Comparison of ENCODE assay signal across 9 mouse cellular contexts in genomic region chr5:20880386-20880785, GRCm38 (mm10). TPM values are rescaled to one million over a fixed set of nuclear protein-coding genes. Genes with fewer than 3 reads are reported as not detected.
DNase-seq lines count a peak whose midpoint lies in the region; ATAC-seq and TF ChIP-seq lines count a peak whose summit lies in the region.
"Had no signal": no experiment of that assay in that cellular context is flagged by ENCODE, and none has a peak within 500 bp of the region (broad histone marks: within the 10 kb centered on the region; RNA-seq: fewer than 3 reads in every experiment).

No protein-coding gene starts in this region.

- H3K27me3 ChIP-seq in lung, embryonic 16.5 days (ENCODE audit: control insufficient read depth, insufficient read depth, low read depth, low read length): no peaks in the 10 kb centered on the region
- no peaks in the 10 kb centered on the region for H3K27me3 ChIP-seq in forebrain, embryonic 12.5 days
- H3K27me3 ChIP-seq in limb, embryonic 14.5 days (ENCODE audit: control insufficient read depth, insufficient read depth, low read length): no peaks in the 10 kb centered on the region
- H3K27me3 ChIP-seq in stomach, embryonic 14.5 days (ENCODE audit: control insufficient read depth, insufficient read depth, low read length): no peaks in the 10 kb centered on the region

- WGBS in lung, embryonic 16.5 days: 60% methylated on average over 2 of the region's 2 CpGs
- 83% methylated on average over 2 of the region's 2 CpGs for WGBS in forebrain, embryonic 12.5 days
- 61% methylated on average over 2 of the region's 2 CpGs for WGBS in limb, embryonic 14.5 days
- 45% methylated on average over 2 of the region's 2 CpGs for WGBS in stomach, embryonic 14.5 days

- H3K9me3 ChIP-seq in lung, embryonic 16.5 days (ENCODE audit: control insufficient read depth, low read length): no peaks in the 10 kb centered on the region
- no peaks in the 10 kb centered on the region for H3K9me3 ChIP-seq in forebrain, embryonic 12.5 days
- no peaks in the 10 kb centered on the region for H3K9me3 ChIP-seq in limb, embryonic 14.5 days (ENCODE audit: control insufficient read depth, low read length)
- H3K9me3 ChIP-seq in stomach, embryonic 14.5 days (ENCODE audit: control insufficient read depth, low read depth, low read length): no peaks in the 10 kb centered on the region

- H3K4me3 ChIP-seq in lung, embryonic 16.5 days (ENCODE audit: low read length): peak overlapping the region; percentile 25; the same call in 1 of the 2 replicates
- H3K4me3 ChIP-seq in forebrain, embryonic 12.5 days (replicated peaks): peak overlapping the region; percentile 88
- H3K4me3 ChIP-seq in limb, embryonic 14.5 days (replicated peaks; ENCODE audit: low read length): peak overlapping the region; percentile 79
- peak overlapping the region; percentile 46; the same call in 1 of the 2 replicates for H3K4me3 ChIP-seq in stomach, embryonic 14.5 days (ENCODE audit: low read depth, low read length)

- TF ChIP-seq POLR2A in limb, embryonic 14.5 days (IDR thresholded peaks at IDR 0.05; ENCODE audit: borderline replicate concordance, extremely low read depth, insufficient read depth, insufficient read length): no peak

- peaks cover 10% of the 10 kb centered on the region; the same call in 1 of the 2 replicates for H3K4me1 ChIP-seq in lung, embryonic 16.5 days (replicated peaks; ENCODE audit: control insufficient read depth, insufficient read depth, low read length)
- H3K4me1 ChIP-seq in forebrain, embryonic 12.5 days: peaks cover 17% of the 10 kb centered on the region
- H3K4me1 ChIP-seq in limb, embryonic 14.5 days (ENCODE audit: control insufficient read depth, insufficient read depth, low read length): peaks cover 19% of the 10 kb centered on the region
- peaks cover 15% of the 10 kb centered on the region for H3K4me1 ChIP-seq in stomach, embryonic 14.5 days (ENCODE audit: control insufficient read depth, insufficient read depth, low read length)

- no peaks in the 10 kb centered on the region for H3K36me3 ChIP-seq in lung, embryonic 16.5 days (ENCODE audit: control insufficient read depth, insufficient read depth, low read length)
- H3K36me3 ChIP-seq in forebrain, embryonic 12.5 days (replicated peaks): peaks cover under 1% of the 10 kb centered on the region; the same call in 1 of the 2 replicates
- no peaks in the 10 kb centered on the region for H3K36me3 ChIP-seq in limb, embryonic 14.5 days (ENCODE audit: control insufficient read depth, insufficient read depth, low read length)
- H3K36me3 ChIP-seq in stomach, embryonic 14.5 days (ENCODE audit: control insufficient read depth, insufficient read depth, low read length): no peaks in the 10 kb centered on the region

- ATAC-seq in lung, embryonic 16.5 days (ENCODE audit: low read depth): no peak
- ATAC-seq in forebrain, embryonic 12.5 days (ENCODE audit: low FRiP score): no peak
- no peak for ATAC-seq in limb, embryonic 14.5 days (ENCODE audit: low FRiP score, low read depth)
- ATAC-seq in stomach, embryonic 14.5 days (ENCODE audit: insufficient number of reproducible peaks, insufficient read depth, low FRiP score, low read depth): no peak

- no peak overlapping the region for H3K27ac ChIP-seq in lung, embryonic 16.5 days (ENCODE audit: low read length)
- H3K27ac ChIP-seq in forebrain, embryonic 12.5 days: no peak overlapping the region
- H3K27ac ChIP-seq in limb, embryonic 14.5 days (replicated peaks; ENCODE audit: low read depth, low read length): no peak overlapping the region
- H3K27ac ChIP-seq in stomach, embryonic 14.5 days (ENCODE audit: low read length): no peak overlapping the region

- no peak for DNase-seq in lung, postnatal 4 days
- DNase-seq in limb, embryonic 14.5 days (ENCODE audit: low spot score): no peak
- no peak for DNase-seq in adrenal gland, postnatal 25 days
- DNase-seq in cerebellum, adult 9-10 months: no peak
- DNase-seq in gastrocnemius, adult 8-10 months (ENCODE audit: low spot score in 2 of 2): no peak
- DNase-seq: adrenal gland, adult 2 months had no signal

- peak overlapping the region; percentile 79 for H3K4me2 ChIP-seq in lung, embryonic 16.5 days (ENCODE audit: low read depth, low read length)
- H3K4me2 ChIP-seq in forebrain, embryonic 12.5 days: peak overlapping the region; percentile 56
- peak overlapping the region; percentile 73 for H3K4me2 ChIP-seq in limb, embryonic 14.5 days (replicated peaks; ENCODE audit: low read depth, low read length, severe bottlenecking)
- H3K4me2 ChIP-seq in stomach, embryonic 14.5 days (replicated peaks; ENCODE audit: low read depth, low read length): peak overlapping the region; percentile 64

- no peak overlapping the region for H3K9ac ChIP-seq in lung, embryonic 16.5 days (ENCODE audit: low read length)
- H3K9ac ChIP-seq in forebrain, embryonic 12.5 days: peak overlapping the region; percentile 45; the same call in 1 of the 2 replicates
- H3K9ac ChIP-seq in limb, embryonic 14.5 days (ENCODE audit: low read depth, low read length, severe bottlenecking): no peak overlapping the region
- no peak overlapping the region for H3K9ac ChIP-seq in stomach, embryonic 14.5 days (replicated peaks; ENCODE audit: low read depth, low read length)

RNA-seq across cellular contexts. Expression of gene Phtf2, which starts 1.5 kb away (rescaled TPM):
- 9.3 and 10.1 TPM in 2 replicates for polyA plus RNA-seq in lung, embryonic 16.5 days (2015; fragmentation: Nextera tagmentation; extraction: Ambion mirVana)
- 23.8 and 24.8 TPM in 2 replicates for polyA plus RNA-seq in forebrain, embryonic 12.5 days (2016; fragmentation: Nextera tagmentation; extraction: Ambion mirVana)
- 8.4 and 8.6 TPM in 2 replicates for polyA plus RNA-seq in limb, embryonic 14.5 days (2012; rRNA removed)
- 14.9 and 15.5 TPM in 2 replicates for polyA plus RNA-seq in limb, embryonic 14.5 days (2014; fragmentation: Nextera tagmentation; extraction: Ambion mirVana)
- 14.9 and 16.5 TPM in 2 replicates for polyA plus RNA-seq in stomach, embryonic 14.5 days (2014; fragmentation: Nextera tagmentation; extraction: Ambion mirVana)
- total RNA-seq in adrenal gland, postnatal 25 days (2021): 9.9 and 14.3 TPM in 2 replicates
- 100 to 1,000 TPM; 159 to 188 (median 172) TPM for total RNA-seq in gastrocnemius, adult 8-10 months (2022)

RNA-seq across cellular contexts. Expression of gene Tmem60, which starts 1.6 kb away (rescaled TPM):
- 45.8 and 47.4 TPM in 2 replicates for polyA plus RNA-seq in lung, embryonic 16.5 days (2015; fragmentation: Nextera tagmentation; extraction: Ambion mirVana)
- 56.9 and 57.7 TPM in 2 replicates for polyA plus RNA-seq in forebrain, embryonic 12.5 days (2016; fragmentation: Nextera tagmentation; extraction: Ambion mirVana)
- 24.1 and 36.2 TPM in 2 replicates for polyA plus RNA-seq in limb, embryonic 14.5 days (2012; rRNA removed)
- 56.3 and 58.4 TPM in 2 replicates for polyA plus RNA-seq in limb, embryonic 14.5 days (2014; fragmentation: Nextera tagmentation; extraction: Ambion mirVana)
- 55.1 and 59.2 TPM in 2 replicates for polyA plus RNA-seq in stomach, embryonic 14.5 days (2014; fragmentation: Nextera tagmentation; extraction: Ambion mirVana)
- 20.4 and 24.6 TPM in 2 replicates for total RNA-seq in adrenal gland, postnatal 25 days (2021)
- total RNA-seq in gastrocnemius, adult 8-10 months (2022): 10 to 100 TPM; 19.2 to 22.0 (median 21.4) TPM

Comparison
In these comparisons a context has a peak if more than half of its experiments do, and no peak if none do; other contexts are left out.
1. H3K4me3 ChIP-seq: peak in every context shown above with its lines; median percentile 88 in forebrain, embryonic 12.5 days; 79 in limb, embryonic 14.5 days; 46 in stomach, embryonic 14.5 days; 25 in lung, embryonic 16.5 days.